Mouse (Mus musculus) urinary bladder, postnatal 4 days (tissue): ENCODE measurements around the gene Gm44973.
"Not testable (repeated sequence)": the region's sequence is repeated elsewhere in the genome, so short reads cannot be mapped to it uniquely, and the experiment has no call there.

Experiments used
- DNase-seq, 2 experiments: peaks; one replicate each; pipeline ENCODE4 v3.0.0; 2021 to 2022; ENCODE audit warnings: low spot score in 2 of 2

The Gm44973 gene

DNA sequence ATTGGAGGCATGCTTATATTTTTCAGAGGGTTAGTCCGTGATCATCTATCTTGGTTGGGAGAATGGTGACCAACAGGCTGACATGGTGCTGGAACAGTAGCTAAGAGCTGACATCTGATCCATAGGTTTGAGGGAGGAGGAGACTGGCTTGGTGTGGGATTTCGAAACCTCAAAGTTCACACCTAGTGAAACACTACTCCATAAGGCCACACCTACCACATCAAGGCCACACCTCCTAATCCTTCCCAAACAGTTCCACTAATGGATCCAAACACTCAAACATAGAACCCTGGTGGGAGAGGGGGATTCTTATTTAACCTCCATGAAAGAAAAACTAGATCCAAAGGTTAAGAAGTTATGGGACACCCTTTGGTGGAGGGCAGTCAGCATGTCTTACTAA is 1.6 kb downstream of the Gm44973 start:
- no peak for DNase-seq

DNA sequence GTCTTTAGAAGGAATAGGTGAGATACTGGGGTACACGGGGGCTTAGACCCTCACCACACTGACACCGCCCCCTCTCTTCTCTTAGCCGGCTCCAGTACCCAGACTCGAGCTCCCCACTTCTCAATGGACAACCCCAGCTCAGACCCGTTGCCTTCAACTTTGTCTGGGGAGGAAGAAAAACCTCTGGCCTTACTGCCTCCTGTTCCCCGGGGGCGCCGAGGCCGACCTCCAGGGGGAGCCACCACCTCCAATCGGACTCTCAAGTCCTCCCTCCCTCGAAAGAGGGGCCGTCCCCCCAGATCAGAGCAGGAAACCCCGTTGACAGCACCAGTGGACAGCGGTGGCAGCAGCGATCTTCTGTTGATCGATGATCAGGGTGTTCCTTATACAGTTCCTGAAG is 2.1 kb downstream of the Gm44973 start:
- DNase-seq: no peak

DNA sequence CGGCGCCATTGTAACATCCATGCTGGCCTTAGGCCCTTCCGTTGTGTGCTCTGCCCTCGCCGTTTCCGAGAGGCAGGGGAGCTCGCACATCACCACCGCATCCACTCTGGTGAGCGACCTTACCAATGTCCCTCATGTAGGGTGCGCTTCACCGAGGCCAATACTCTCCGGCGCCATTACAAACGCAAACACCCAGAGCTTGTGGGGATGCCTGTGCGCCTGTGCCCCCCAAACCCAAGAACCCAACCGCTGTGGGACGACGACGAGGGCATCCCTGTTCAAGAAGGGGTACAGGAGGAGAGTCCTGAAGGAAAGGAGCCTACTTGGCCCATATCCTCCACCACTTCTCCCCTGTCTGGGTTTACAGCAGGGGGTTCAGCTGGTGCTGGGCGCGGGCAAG is 2.6 kb downstream of the Gm44973 start:
- no peak for DNase-seq

DNA sequence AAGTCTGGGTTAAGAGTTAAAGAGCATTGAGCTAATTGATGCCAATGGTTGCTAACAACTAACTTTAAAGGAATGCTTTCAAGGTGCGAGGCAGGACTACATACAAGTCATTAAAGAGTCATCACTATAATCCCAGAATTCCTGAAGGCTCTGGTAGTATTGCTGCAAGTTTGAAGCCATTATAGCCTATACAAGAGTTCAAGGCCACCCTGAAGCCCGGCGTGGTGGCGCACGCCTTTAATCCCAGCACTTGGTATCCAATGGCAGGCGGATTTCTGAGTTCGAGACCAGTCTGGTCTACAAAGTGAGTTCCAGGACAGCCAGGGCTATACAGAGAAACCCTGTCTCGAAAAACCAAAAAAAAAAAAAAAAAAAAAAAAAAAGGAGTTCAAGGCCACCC is 4.3 kb downstream of the Gm44973 start:
- not testable (repeated sequence) for DNase-seq

DNA sequence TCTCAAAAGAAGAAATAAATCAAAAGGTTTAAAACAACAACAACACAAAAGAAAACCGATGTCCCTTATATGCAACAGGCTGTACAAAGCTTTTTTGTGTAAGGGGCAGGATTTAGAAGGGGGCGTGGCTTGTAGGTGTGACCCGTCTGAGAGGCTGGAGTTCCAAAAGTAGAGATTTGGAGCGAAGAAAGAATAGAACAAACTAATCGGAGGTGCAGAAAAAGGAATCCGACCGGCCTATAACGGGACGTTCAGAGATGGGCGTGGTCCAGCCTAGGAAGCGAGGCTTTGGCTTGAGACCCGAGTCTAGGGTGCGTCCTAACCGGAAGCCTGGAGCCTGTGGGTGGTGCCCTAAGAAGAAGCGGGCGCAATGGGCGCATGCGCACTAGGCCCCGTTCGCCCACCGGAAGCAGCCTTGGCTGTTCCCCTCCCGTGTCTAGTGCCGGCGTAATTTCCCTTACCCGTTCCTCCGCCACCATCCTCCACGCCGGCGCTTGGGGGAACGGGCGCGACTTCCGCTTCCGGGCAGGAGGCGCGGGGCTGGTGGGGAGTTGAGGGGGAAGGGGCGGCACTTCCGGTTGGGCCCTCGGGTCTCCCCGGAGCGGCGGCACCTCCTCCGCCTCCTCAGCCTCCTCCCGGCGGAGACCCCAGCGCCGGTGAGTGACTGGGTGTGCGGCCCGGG is 4.8 kb downstream of the Gm44973 start, which contains the start of the genes Zfp865 and Ccdc106:
TSS of gene Zfp865 (plus strand) at position 377 of the 682 bp plus-strand sequence.
TSS of gene Ccdc106 (plus strand) at position 554 of the 682 bp plus-strand sequence.
- DNase-seq: peak; percentile 98 to 99

DNA sequence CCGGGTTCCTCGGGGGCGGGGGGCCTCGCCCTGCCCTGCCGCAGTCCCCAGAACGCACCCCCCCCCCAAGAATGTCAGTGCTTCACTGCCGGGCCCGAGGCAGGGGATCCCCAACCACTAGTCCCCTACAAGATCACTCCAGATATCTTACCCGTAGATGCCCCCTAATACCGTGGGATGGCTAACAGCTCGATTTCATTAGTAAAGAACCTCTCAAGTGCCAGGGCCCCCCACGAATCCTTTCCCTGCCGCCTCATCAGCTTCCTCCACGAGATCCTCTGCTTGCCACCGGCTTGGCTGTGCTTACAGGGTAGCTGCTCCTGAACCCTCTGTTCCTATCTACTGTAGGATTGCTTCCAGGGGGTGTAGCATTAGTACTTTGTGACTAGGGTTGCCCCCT is 5.4 kb downstream of the Gm44973 start:
- no peak for DNase-seq

DNA sequence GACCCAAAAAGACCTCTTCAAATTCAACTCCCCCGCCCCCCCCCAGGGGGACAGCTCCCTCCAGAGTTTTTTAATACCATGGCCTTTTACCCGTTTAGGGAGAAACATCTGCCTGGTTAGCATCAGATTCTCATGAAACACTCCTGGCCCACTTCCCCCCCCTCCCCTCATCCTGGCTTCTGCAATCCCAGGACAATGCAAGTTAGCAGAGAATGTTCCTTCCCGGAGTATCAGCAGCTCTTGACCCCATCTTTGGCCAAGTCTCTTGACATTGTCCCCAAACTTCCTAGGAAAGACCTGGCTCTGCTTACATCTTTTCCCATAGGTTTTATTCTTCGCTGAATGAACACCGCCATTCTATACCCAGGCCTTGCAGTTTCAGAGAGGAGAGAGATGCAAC is 5.9 kb downstream of the Gm44973 start:
- DNase-seq: no peak

DNA sequence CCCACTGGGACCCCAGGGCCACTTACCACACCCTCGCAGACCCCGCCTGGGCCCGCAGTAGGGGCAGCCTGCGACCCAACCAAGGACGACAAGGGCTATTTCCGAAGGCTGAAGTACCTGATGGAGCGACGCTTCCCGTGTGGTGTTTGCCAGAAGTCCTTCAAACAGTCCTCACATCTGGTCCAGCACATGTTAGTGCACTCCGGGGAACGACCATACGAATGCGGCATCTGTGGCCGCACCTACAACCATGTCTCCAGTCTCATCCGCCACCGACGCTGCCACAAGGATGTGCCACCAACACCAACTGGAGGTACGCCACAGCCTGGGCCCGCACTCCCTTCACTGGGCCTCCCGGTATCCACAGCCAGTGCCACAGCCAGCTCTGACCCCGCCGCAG is 14.2 kb downstream of the Gm44973 start:
- DNase-seq: no peak

DNA sequence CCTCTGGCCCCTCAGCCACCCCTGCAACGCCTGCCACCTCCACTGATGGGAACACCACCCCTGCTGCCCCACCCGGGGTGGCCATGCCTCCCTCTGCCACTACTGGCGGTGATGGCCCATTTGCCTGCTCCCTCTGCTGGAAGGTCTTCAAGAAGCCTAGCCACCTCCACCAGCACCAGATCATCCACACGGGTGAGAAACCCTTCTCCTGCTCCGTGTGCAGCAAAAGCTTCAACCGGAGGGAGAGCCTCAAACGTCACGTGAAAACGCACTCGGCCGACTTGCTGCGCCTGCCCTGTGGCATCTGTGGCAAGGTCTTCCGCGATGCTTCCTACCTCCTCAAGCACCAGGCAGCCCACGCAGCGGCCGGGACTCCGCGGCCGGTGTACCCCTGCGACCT is 14.7 kb downstream of the Gm44973 start:
- no peak for DNase-seq

DNA sequence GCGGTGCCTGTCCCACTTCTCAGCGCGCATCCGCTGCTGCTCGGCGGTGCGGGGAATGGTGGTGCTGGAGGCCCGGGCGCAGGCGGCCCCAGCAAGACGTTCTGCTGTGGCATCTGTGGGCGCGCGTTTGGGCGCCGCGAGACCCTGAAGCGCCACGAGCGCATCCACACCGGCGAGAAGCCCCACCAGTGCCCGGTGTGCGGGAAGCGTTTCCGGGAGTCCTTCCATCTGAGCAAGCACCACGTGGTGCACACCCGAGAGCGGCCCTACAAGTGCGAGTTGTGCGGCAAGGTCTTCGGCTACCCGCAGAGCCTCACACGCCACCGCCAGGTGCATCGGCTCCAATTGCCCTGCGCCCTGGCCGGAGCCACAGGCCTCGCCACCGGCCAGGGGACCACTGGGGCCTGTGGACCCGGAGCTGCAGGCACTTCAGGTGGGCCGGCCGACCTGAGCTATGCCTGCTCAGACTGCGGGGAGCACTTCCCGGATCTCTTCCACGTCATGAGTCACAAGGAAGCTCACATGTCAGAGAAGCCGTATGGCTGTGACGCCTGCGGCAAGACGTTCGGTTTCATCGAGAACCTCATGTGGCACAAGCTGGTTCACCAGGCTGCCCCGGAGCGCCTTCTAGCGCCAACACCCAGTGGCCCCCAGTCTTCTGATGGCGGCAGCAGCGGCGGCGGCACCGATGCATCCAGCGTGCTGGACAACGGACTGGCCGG is 15.4 kb downstream of the Gm44973 start:
- no peak for DNase-seq

DNA sequence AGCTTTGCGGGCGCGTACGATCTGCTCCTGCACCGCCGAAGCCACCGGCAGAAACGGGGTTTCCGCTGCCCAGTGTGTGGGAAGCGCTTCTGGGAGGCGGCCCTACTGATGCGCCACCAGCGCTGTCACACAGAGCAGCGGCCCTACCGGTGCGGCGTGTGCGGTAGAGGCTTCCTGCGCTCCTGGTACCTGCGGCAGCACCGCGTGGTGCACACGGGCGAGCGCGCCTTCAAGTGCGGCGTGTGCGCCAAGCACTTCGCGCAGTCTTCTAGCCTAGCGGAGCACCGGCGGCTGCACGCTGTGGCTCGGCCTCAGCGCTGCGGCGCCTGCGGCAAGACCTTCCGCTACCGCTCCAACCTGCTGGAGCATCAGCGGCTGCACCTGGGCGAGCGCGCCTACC is 16.2 kb downstream of the Gm44973 start:
- DNase-seq: no peak

DNA sequence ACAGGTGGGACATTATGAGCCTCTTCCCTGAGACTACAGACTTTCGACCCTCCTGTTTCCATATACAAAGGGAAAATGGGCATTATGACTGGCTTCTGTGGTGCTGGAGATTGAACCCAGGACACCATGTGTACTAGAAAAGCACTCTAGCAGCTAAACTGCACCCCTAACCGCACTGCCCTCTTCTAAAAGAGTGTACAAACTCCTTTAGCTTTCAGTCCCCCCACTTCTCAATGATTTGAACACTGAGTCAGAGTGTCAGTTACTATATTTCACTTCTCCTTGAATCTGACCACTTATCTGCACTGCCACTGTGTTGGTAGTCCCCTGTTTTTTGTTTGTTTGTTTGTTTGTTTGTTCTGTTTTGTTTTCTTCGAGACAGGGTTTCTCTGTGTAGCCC is 18.5 kb downstream of the Gm44973 start, which contains the start of gene 4632433K11Rik:
TSS of gene 4632433K11Rik (plus strand) at position 301 of the 400 bp plus-strand sequence.
- no peak for DNase-seq

DNA sequence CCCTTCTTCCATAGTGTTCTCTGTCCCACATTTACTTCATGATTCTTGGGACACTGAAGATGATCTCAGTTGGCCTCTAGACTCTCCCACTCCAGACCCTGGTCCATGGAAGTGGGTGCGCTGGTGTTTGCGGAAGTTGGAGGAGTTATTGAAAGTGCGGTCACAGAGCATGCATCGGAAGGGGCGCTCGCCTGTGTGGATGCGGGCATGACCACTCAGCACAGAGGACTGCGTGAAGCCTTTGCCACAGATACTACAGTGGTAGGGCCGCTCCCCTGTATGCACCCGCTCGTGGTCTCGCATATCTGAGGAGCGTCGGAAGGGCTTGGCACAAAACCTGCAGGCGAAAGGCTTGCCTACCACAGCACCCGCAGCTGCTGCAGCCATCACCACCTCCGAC is 20.3 kb downstream of the Gm44973 start:
- no peak for DNase-seq

DNA sequence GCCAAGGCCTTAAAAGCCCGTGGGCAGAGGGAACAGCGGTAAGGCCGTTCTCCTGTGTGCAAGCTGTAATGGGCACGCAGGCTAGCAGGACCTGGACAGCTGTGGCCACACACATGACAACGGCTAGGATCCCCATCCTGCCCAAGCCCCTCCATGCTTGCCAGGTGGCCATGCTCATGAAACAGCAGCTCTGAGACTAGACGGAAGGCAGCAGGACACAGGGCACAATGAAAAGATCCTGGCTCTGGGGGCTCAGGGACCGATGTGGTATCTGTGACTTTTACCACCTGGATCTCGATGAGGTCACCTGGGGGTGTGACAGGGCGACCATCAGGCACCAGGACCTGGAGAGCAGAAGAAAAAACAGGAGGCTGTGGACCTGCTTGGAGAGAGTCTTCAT is 20.8 kb downstream of the Gm44973 start:
- no peak for DNase-seq

DNA sequence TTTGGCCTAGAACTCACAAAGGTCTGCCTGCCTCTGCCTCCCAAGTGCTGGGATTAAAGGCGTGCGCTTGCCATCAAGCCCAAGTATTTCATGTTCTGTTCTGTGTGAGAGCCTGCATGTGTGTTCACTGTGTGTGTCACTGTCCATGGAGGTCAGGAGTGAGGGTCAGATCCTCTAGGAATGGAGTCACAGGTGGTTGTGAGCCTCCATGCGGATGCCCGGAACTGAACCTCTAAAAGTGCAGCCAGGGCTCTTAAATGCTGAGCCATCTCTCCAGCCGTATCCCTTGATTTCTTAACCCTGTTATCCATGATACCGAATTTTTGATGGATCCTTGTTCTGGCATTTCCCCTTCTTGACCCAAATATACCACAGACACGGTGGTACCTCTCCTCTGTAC is 21.7 kb downstream of the Gm44973 start:
- DNase-seq: no peak

DNA sequence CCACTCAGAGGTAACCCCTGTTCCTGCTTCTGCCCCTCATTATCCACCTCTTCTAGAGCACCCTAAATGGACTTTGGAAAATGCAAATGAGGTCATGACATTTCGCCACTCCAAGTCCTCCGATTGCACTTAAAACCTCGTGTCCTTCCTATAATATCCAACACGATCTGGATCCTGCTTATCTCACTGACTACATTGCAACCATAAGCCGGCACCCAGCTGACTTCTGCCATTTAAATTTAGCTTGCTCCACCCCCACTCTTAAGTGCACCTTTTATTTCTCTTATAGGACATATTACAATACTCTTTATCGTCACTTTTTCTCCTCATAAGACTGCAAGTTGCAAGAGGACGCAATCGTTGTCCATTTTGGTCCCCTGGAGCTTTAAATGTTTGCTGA is 22.2 kb downstream of the Gm44973 start:
- no peak for DNase-seq

DNA sequence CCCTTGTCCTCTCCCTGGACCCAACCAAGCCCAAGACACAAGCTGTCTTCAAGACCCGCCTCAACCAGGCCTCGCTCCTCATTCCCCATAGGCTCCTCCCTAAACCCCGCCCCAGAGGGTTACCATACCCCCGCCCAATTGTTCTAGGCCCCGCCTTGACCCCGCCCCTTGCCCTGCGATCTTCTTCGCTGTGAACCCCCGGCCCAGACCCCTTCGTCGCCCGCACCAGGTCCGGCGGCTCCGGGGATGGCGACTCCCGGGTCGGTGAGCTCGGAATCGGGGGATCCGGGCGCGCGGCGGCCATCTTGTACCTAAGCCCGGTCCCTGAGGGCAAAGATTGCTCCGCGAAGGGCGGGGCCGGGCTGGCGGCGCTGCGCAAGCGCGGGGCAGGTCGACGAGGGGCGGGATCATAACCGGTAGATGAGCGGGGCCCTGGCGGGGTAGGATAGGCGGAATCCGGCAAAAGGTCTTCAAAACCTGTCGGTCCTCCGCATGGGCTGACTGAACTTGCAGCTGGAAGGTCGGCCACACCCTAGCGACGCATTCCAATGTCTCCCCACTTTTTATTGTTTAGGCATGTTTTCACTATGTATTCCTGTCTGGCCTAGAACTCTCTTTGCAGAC is 22.9 kb downstream of the Gm44973 start, which contains the start of gene Zfp784:
TSS of gene Zfp784 (minus strand) at position 338 of the 624 bp plus-strand sequence.
- DNase-seq: peak; percentile 93 to 94

DNA sequence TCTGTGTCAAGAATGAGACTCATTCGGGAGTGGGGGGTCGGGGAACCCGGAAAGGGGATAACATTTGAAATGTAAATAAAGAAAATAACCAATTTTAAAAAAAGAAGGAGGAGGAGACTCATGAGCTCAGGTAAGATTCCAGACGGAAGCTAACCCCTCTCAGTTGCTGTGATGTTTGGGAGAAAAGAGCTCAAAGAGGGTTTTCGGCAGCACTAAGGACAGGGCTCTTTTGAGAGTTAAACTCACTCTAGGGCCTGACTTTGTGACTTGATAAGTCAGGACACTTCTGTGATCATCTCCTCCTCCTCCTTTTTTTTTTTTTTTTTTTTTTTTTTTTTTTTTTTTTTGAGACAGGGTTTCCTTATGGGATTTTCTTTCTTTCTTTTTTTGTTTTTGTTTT is 23.6 kb downstream of the Gm44973 start:
- DNase-seq: no peak

DNA sequence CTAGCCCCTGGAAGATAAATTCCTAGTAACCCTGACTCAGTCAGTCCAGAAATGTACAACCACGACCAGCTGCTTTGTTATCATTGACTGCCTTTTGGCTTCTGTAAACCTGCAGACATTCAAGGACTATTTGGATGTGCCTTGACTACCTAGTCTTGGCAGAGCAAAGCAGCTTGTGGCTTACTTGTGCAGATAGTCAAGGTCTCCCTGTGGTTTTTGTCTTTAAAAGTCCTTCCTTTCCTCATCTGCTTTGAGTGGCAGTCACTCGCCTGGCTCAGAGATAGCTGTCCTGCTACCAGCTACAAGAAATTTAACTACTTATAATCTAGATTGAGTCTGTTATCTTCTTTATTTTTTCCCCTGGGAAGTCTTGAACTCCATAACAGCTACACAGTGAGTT is 29.7 kb downstream of the Gm44973 start:
- no peak for DNase-seq

DNA sequence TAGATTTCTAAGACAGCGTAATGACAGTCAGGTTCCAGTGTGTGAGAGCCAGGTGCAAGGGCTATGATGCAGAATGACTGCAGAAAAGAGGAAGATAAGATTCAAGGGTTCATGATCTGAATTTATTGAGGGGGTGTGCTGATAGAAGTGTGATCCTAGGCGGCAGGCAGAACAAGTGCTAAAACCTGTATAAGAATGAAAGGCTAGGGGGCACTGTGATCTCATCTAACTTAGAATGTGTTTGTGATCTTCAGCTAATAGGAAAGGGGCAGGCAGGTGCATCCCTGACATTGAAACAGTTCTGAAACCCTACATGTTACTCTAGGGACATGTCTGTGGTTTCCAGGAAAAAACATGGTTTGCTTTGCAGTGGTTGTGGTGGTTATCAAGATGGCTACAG is 30.8 kb downstream of the Gm44973 start:
- DNase-seq: no peak

DNA sequence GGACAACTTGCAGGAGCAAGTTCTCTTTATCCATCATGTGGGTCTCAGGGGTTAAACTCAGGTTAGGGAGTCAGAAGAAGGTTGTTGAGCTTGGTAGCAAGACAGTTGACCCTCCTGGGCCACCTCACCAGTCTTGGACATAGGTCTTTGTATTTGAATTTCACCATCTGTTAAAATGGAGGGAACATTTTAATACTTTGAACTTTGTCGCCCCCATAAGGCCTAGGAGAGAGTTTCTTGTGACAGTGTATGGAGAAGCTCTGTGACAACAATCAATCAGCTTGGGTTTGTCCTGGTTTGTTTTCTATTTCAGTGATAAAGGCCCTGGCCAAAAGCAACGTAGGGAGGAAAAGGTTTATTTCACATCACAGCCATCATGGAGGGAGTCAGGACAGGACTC is 32.0 kb downstream of the Gm44973 start:
- no peak for DNase-seq
